Mouse (Mus musculus) left cerebral cortex, adult 2 months (tissue): Measurements from ENCODE around the gene Myo19. TPM values are rescaled to one million over a fixed set of nuclear protein-coding genes. Genes with fewer than 3 reads are reported as not detected.
A peak's percentile ranks its signal among the peaks of the same experiment; 100 is the strongest.

Source experiments
- DNase-seq, 2 experiments: peaks; one replicate each; pipeline ENCODE4 v3.0.0; 2021 to 2022; ENCODE audit warnings: low spot score in 2 of 2, mixed read lengths in 1 of 2; ENCODE audit errors: extremely low spot score in 1 of 2
- H3K27ac ChIP-seq: fragments of 200-600 bp; 2 replicates; pipeline ENCODE4 v1.8.1; 2022
- H3K4me3 ChIP-seq: fragments of 200-600 bp; 2 replicates; pipeline ENCODE4 v1.8.1; 2022
- CTCF ChIP-seq: fragments of 200-600 bp; IDR thresholded peaks from 2 replicates; pipeline ENCODE4 v1.8.1; 2022; ENCODE audit warnings: antibody characterized with exemption, mild to moderate bottlenecking, moderate library complexity
- intact Hi-C: fragments of 180-260 bp; cut with DNase I; formaldehyde crosslinking; loops from one replicate; pipeline ENCODE4 v1.15.1; 2025
- microRNA-seq, 2 experiments: library from miRNA; unstranded; fragments of <30 nt; microRNA quantifications; one replicate each; pipeline ENCODE4 v1.2.0; 2021
- total RNA-seq, 2 experiments: library from RNA; stranded (reverse); gene quantifications; 2 replicates each; pipeline ENCODE4 v1.2.3; 2021

Myo19 gene
- total RNA-seq, 2 experiments from 2014 or later: 14.5 to 20.5 TPM

GRCm38 (mm10) chr11:84952611-84953010 is 72.7 kb downstream of the Myo19 start:
- Histone ChIP-seq H3K27ac (no peak overlapping the region), H3K4me3 (no peak overlapping the region)
- DNase-seq: no peak
- intact Hi-C loops: no loop called here
- no peak for TF ChIP-seq CTCF

- intact Hi-C loops: no loop called here
Measured at GRCm38 (mm10) chr11:84956400-84956799, 76.5 kb downstream of the Myo19 start.

GRCm38 (mm10) chr11:84957171-84957570 is 77.2 kb downstream of the Myo19 start:
- DNase-seq: no peak
- Histone ChIP-seq H3K4me3 (peak overlapping the region; percentile 64), H3K27ac (peak overlapping the region; percentile 82)
- TF ChIP-seq CTCF: no peak
- intact Hi-C loops: no loop called here

More at GRCm38 (mm10) chr11:84956400-84956799, 76.5 kb downstream of the Myo19 start:
- Histone ChIP-seq H3K27ac (no peak overlapping the region), H3K4me3 (no peak overlapping the region)
- TF ChIP-seq CTCF: no peak
- no peak for DNase-seq

GRCm38 (mm10) chr11:84957591-84958270 is 77.8 kb downstream of the Myo19 start, which contains the start of gene Car4:
Gene Car4, plus strand, starts transcription at chr11:84957786.
- peak within 1 kb of the TSS; percentile 82 for H3K27ac ChIP-seq
- peak within 1 kb of the TSS; percentile 64 for H3K4me3 ChIP-seq
- DNase-seq: peak; percentile 20 to 56
- intact Hi-C loops: no loop called here
- TF ChIP-seq CTCF: no peak

GRCm38 (mm10) chr11:84958271-84958630 is 78.3 kb downstream of the Myo19 start:
- no peak for TF ChIP-seq CTCF
- H3K4me3 ChIP-seq: peak overlapping the region; percentile 64
- H3K27ac ChIP-seq: peak overlapping the region; percentile 82
- intact Hi-C loops: no loop called here
- no peak for DNase-seq

- Histone ChIP-seq H3K4me3 (peak overlapping the region; percentile 64), H3K27ac (peak overlapping the region; percentile 53)
- intact Hi-C loops: no loop called here
- TF ChIP-seq CTCF: no peak
- no peak for DNase-seq
Measured at GRCm38 (mm10) chr11:84959181-84959580, 79.2 kb downstream of the Myo19 start.

- Histone ChIP-seq H3K27ac (peak overlapping the region; percentile 36), H3K4me3 (peak overlapping the region; percentile 64; the same call in 1 of the 2 replicates)
- no peak for TF ChIP-seq CTCF
- DNase-seq: no peak
- intact Hi-C loops: no loop called here
Measured at GRCm38 (mm10) chr11:84959701-84960181, 79.8 kb downstream of the Myo19 start.

GRCm38 (mm10) chr11:84960291-84960690 is 80.3 kb downstream of the Myo19 start:
- TF ChIP-seq CTCF: no peak
- no peak overlapping the region; the same call in 1 of the 2 replicates for H3K4me3 ChIP-seq
- peak overlapping the region; percentile 36 for H3K27ac ChIP-seq
- DNase-seq: no peak
- intact Hi-C loops: no loop called here

GRCm38 (mm10) chr11:84960780-84961179 is 80.8 kb downstream of the Myo19 start:
- TF ChIP-seq CTCF: no peak
- no peak overlapping the region for H3K4me3 ChIP-seq
- intact Hi-C loops: no loop called here
- no peak overlapping the region for H3K27ac ChIP-seq
- no peak for DNase-seq

Small RNA genes lying within 50 kb of the gene (microRNA-seq; reads per million reads assigned to microRNA genes)
- gene Gm23564: 0 reads per million in 2 experiments

Other genes with a start within 250 kb of the Myo19 start
- 10 to 100 TPM; 14.4 to 18.2 TPM for gene Mrm1, start 60.6 kb upstream of the Myo19 start, total RNA-seq
- gene Dhrs11, start 51.2 kb upstream of the Myo19 start, total RNA-seq: 1 to 10 TPM; 7.2 to 7.8 TPM
- gene Ggnbp2, start 9.3 kb upstream of the Myo19 start, total RNA-seq: 10 to 100 TPM; 93.8 to 97.1 TPM
- 1 to 10 TPM; 6.8 to 7.7 TPM for gene Pigw, start 137 bp downstream of the Myo19 start, total RNA-seq
- 10 to 100 TPM; 34.8 to 36.5 TPM for gene Znhit3, start 36.2 kb downstream of the Myo19 start, total RNA-seq
- 100 to 1,000 TPM in 1 of 2 experiments, 10 to 100 TPM in 1; 78.6 to 101 TPM for gene Car4, start 77.6 kb downstream of the Myo19 start, total RNA-seq